Mouse (Mus musculus) hindbrain, embryonic 12.5 days (tissue): ENCODE data around the gene A830005F24Rik. TPM values are rescaled to one million over a fixed set of nuclear protein-coding genes. Genes with fewer than 3 reads are reported as not detected.

Experiments
- ATAC-seq: fragments of 200-750 bp; cut with Nextera tagmentation; 2 replicates; pipeline ENCODE4 v1.8.0; 2017; ENCODE audit warnings: moderate TSS enrichment; ENCODE audit not compliant: low FRiP score
- H3K27ac ChIP-seq: fragments of 300-500 bp; sonication (generic); 2 replicates; pipeline ENCODE4 v1.5.1; 2016; ENCODE audit warnings: mild to moderate bottlenecking
- H3K27me3 ChIP-seq: fragments of 300-500 bp; sonication (generic); 2 replicates; pipeline ENCODE4 v1.6.1; 2016; ENCODE audit warnings: mild to moderate bottlenecking
- H3K36me3 ChIP-seq: fragments of 300-500 bp; sonication (generic); 2 replicates; pipeline ENCODE4 v1.6.1; 2016; ENCODE audit warnings: mild to moderate bottlenecking
- H3K4me1 ChIP-seq: fragments of 300-500 bp; sonication (generic); 2 replicates; pipeline ENCODE4 v1.6.1; 2016
- H3K4me2 ChIP-seq: fragments of 300-500 bp; sonication (generic); replicated peaks from 2 replicates; pipeline ENCODE4 v1.6.1; 2016; ENCODE audit warnings: mild to moderate bottlenecking
- H3K4me3 ChIP-seq: fragments of 300-500 bp; sonication (generic); 2 replicates; pipeline ENCODE4 v1.5.1; 2016; ENCODE audit warnings: mild to moderate bottlenecking
- H3K9ac ChIP-seq: fragments of 300-500 bp; sonication (generic); 2 replicates; pipeline ENCODE4 v1.6.1; 2016; ENCODE audit warnings: mild to moderate bottlenecking, moderate library complexity
- H3K9me3 ChIP-seq: fragments of 300-500 bp; sonication (generic); replicated peaks from 2 replicates; pipeline ENCODE4 v1.6.1; 2016; ENCODE audit warnings: mild to moderate bottlenecking
- WGBS: fragments of 180-500 bp; shearing (Covaris S2); methylation state at CpG from one replicate; pipeline ENCODE4 v1.1.7; 2016; 5-methylcytosine and 5-hydroxymethylcytosine counted together
- microRNA counts: library from miRNA; unstranded; fragments of <30 nt; microRNA quantifications from one replicate; lab custom pipeline; 2017
- microRNA-seq: library from miRNA; unstranded; fragments of <30 nt; microRNA quantifications from one replicate; pipeline ENCODE4, GENCODE M21; 2017
- polyA plus RNA-seq: library from polyadenylated mRNA; unstranded; fragments of >200 nt; fragmentation: Nextera tagmentation; extraction: Ambion mirVana; gene quantifications from 2 replicates; pipeline ENCODE4 v1.2.1, GENCODE M21; 2016

A830005F24Rik gene
- polyA plus RNA-seq, 1 experiment from 2014 or later = 3.2 TPM

GRCm38 (mm10) chr13:48546330-48546917 is 33.1 kb downstream of the A830005F24Rik start:
- WGBS = under 1% methylated on average over 67 of the region's 72 CpGs
- Histone ChIP-seq H3K27ac (peak overlapping the region; percentile 98), H3K4me3 (peak overlapping the region; percentile 82), H3K9ac (peak overlapping the region; percentile 97), H3K9me3 (no peaks in the 10 kb centered on the region), H3K27me3 (no peaks in the 10 kb centered on the region), H3K4me1 (peaks cover 16% of the 10 kb centered on the region), H3K36me3 (no peaks in the 10 kb centered on the region), H3K4me2 (peak overlapping the region; percentile 55)
- ATAC-seq = peak; percentile 97

GRCm38 (mm10) chr13:48547623-48548022 is 34.3 kb downstream of the A830005F24Rik start:
- Histone ChIP-seq H3K4me2 (no peak overlapping the region), H3K36me3 (no peaks in the 10 kb centered on the region), H3K4me3 (no peak overlapping the region), H3K4me1 (peaks cover 16% of the 10 kb centered on the region), H3K9me3 (no peaks in the 10 kb centered on the region), H3K9ac (no peak overlapping the region), H3K27me3 (no peaks in the 10 kb centered on the region), H3K27ac (no peak overlapping the region)
- 91% methylated on average over 6 of the region's 6 CpGs for WGBS
- no peak for ATAC-seq

GRCm38 (mm10) chr13:48548296-48548695 is 34.9 kb downstream of the A830005F24Rik start:
- H3K27ac ChIP-seq = no peak overlapping the region
- ATAC-seq = no peak
- no peak overlapping the region for H3K9ac ChIP-seq
- H3K4me3 ChIP-seq = no peak overlapping the region
- no peaks in the 10 kb centered on the region for H3K27me3 ChIP-seq
- 89% methylated on average over 5 of the region's 5 CpGs for WGBS
- no peak overlapping the region for H3K4me2 ChIP-seq
- H3K4me1 ChIP-seq = peaks cover 20% of the 10 kb centered on the region
- H3K9me3 ChIP-seq = no peaks in the 10 kb centered on the region
- H3K36me3 ChIP-seq = no peaks in the 10 kb centered on the region

- peak; percentile 38; the same call in 1 of the 2 replicates for ATAC-seq
- Histone ChIP-seq H3K4me1 (peaks cover 6% of the 10 kb centered on the region; the same call in 1 of the 2 replicates), H3K27me3 (no peaks in the 10 kb centered on the region), H3K4me3 (no peak overlapping the region), H3K9ac (no peak overlapping the region), H3K27ac (peak overlapping the region; percentile 67), H3K4me2 (no peak overlapping the region), H3K9me3 (no peaks in the 10 kb centered on the region), H3K36me3 (no peaks in the 10 kb centered on the region)
- 79% methylated on average over 21 of the region's 21 CpGs for WGBS
Measured at GRCm38 (mm10) chr13:48552181-48553090, 39.1 kb downstream of the A830005F24Rik start.

- no peak overlapping the region for H3K27ac ChIP-seq
- H3K4me2 ChIP-seq = no peak overlapping the region
- no peak overlapping the region for H3K9ac ChIP-seq
- no peak overlapping the region for H3K4me3 ChIP-seq
- H3K36me3 ChIP-seq = no peaks in the 10 kb centered on the region
- no peaks in the 10 kb centered on the region for H3K27me3 ChIP-seq
- 62% methylated on average over 5 of the region's 5 CpGs for WGBS
- peaks cover 6% of the 10 kb centered on the region; the same call in 1 of the 2 replicates for H3K4me1 ChIP-seq
- H3K9me3 ChIP-seq = no peaks in the 10 kb centered on the region
- ATAC-seq = no peak
Measured at GRCm38 (mm10) chr13:48553511-48553910, 40.1 kb downstream of the A830005F24Rik start.

GRCm38 (mm10) chr13:48554552-48554951 is 41.2 kb downstream of the A830005F24Rik start:
- Histone ChIP-seq H3K4me2 (no peak overlapping the region), H3K4me1 (peaks cover 6% of the 10 kb centered on the region; the same call in 1 of the 2 replicates), H3K9ac (no peak overlapping the region), H3K27me3 (no peaks in the 10 kb centered on the region), H3K9me3 (no peaks in the 10 kb centered on the region), H3K36me3 (no peaks in the 10 kb centered on the region), H3K4me3 (no peak overlapping the region), H3K27ac (no peak overlapping the region)
- no peak for ATAC-seq
- WGBS = 85% methylated on average over 1 of the region's 1 CpGs

DNA sequence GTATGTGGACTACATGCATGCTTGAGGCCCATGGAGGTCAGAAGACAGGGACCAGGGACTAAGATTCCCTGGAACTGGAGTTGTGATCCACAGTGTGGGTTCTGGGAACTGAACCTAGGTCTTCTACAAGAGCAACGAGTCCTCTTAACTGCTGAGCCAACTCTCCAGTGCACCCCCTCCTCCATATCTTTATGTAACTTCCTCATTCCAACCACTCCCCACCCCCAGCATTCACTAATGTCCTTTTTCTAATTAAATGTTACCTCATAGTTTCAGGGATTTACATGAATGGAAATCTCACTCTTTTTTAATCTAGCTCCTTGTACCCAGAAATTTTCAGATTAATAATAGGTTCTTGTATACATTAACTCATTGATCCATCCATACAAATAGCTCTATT is 42.6 kb downstream of the A830005F24Rik start:
- no peak overlapping the region for H3K4me3 ChIP-seq
- no peaks in the 10 kb centered on the region for H3K36me3 ChIP-seq
- no peak overlapping the region for H3K27ac ChIP-seq
- no peaks in the 10 kb centered on the region for H3K27me3 ChIP-seq
- ATAC-seq = no peak
- no peak overlapping the region for H3K4me2 ChIP-seq
- no peaks in the 10 kb centered on the region for H3K9me3 ChIP-seq
- H3K4me1 ChIP-seq = peaks cover 6% of the 10 kb centered on the region; the same call in 1 of the 2 replicates
- H3K9ac ChIP-seq = no peak overlapping the region
- WGBS = 100% methylated on average over 1 of the region's 1 CpGs

DNA sequence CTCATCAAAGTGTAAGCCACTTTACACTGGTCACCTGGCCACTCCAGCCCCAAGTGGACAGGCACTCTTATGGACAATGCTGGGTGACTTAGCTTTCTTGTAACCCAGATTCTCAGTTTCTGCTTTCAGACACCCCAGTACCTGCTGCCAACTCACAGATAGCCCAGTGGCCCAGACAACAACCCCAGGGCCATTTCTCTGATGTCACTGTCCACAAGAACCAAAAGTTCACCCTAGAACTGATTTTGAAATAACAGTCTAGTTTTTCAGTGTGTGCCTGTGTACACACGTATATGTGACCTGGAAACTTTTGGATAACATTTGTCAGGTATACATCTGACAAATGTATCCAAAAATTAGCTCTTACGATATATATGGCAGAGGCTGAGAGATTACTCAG is 48.1 kb downstream of the A830005F24Rik start:
- H3K4me1 ChIP-seq = peaks cover 5% of the 10 kb centered on the region; the same call in 1 of the 2 replicates
- ATAC-seq = no peak
- 88% methylated on average over 2 of the region's 2 CpGs for WGBS

GRCm38 (mm10) chr13:48562336-48562735 is 49.0 kb downstream of the A830005F24Rik start:
- H3K9me3 ChIP-seq = no peaks in the 10 kb centered on the region

More for the DNA sequence above, 48.1 kb downstream of the A830005F24Rik start:
- no peak overlapping the region for H3K4me2 ChIP-seq
- no peaks in the 10 kb centered on the region for H3K9me3 ChIP-seq
- no peak overlapping the region for H3K27ac ChIP-seq
- no peak overlapping the region for H3K4me3 ChIP-seq
- no peaks in the 10 kb centered on the region for H3K27me3 ChIP-seq
- H3K36me3 ChIP-seq = no peaks in the 10 kb centered on the region
- no peak overlapping the region for H3K9ac ChIP-seq

More at GRCm38 (mm10) chr13:48562336-48562735, 49.0 kb downstream of the A830005F24Rik start:
- no peak for ATAC-seq
- H3K4me1 ChIP-seq = peaks cover 5% of the 10 kb centered on the region; the same call in 1 of the 2 replicates
- H3K4me2 ChIP-seq = no peak overlapping the region
- H3K4me3 ChIP-seq = no peak overlapping the region
- WGBS = 93% methylated on average over 5 of the region's 5 CpGs
- H3K36me3 ChIP-seq = no peaks in the 10 kb centered on the region
- no peak overlapping the region for H3K27ac ChIP-seq
- H3K9ac ChIP-seq = no peak overlapping the region
- no peaks in the 10 kb centered on the region for H3K27me3 ChIP-seq

MicroRNAs within 50 kb of the gene (microRNA counts, 519-probe panel; counts per million panel counts)
- microRNA mmu-let-7a (lab: Ali Mortazavi, UCI) = 4,837 counts per million, percentile 90 among the panel's probes with 10 or more counts
- 5,601 counts per million, percentile 95 among the panel's probes with 10 or more counts for microRNA mmu-let-7d (lab: Ali Mortazavi, UCI)
- 3,869 counts per million, percentile 79 among the panel's probes with 10 or more counts for microRNA mmu-let-7f (lab: Ali Mortazavi, UCI)

Small RNA genes lying within 50 kb of the gene (microRNA-seq; reads per million reads assigned to microRNA genes)
- gene Gm24111 = not detected
- 75.4 reads per million, percentile 41 among the genes with 10 or more reads in this experiment for gene Mirlet7a-1
- gene Mirlet7d = 1,873 reads per million, percentile 82 among the genes with 10 or more reads in this experiment
- not detected for gene Mirlet7f-1

Other genes starting within 250 kb of the A830005F24Rik start
- 7.4 TPM in 2 replicates for gene Zfp169, start 119 bp upstream of the A830005F24Rik start, polyA plus RNA-seq
- gene Ptpdc1, start 112.1 kb downstream of the A830005F24Rik start, polyA plus RNA-seq = 20.5 and 21.4 TPM in 2 replicates
- 5.6 and 5.7 TPM in 2 replicates for gene Barx1, start 149.4 kb downstream of the A830005F24Rik start, polyA plus RNA-seq